Mouse (Mus musculus): ENCODE data around the gene Sumf1.
A peak's percentile ranks its signal among the peaks of the same experiment; 100 is the strongest.

The Sumf1 gene

GRCm38 (mm10) chr6:108148435-108148834 lies 36.9 kb downstream of the Sumf1 start:
- DNase-seq (ENCODE audit: low read depth, low spot score): no peak

- no peak for DNase-seq (ENCODE audit: low read depth, low spot score)
Measured at GRCm38 (mm10) chr6:108146637-108147036, 38.7 kb downstream of the Sumf1 start.

- DNase-seq (ENCODE audit: low read depth, low spot score): no peak
Measured at GRCm38 (mm10) chr6:108145941-108146588, 39.3 kb downstream of the Sumf1 start.

- no peak for DNase-seq (ENCODE audit: low read depth, low spot score)
Measured at GRCm38 (mm10) chr6:108145241-108145640, 40.1 kb downstream of the Sumf1 start.

GRCm38 (mm10) chr6:108142796-108143195 lies 42.6 kb downstream of the Sumf1 start:
- no peak for DNase-seq (ENCODE audit: low read depth, low spot score)

GRCm38 (mm10) chr6:108140722-108141490 lies 44.5 kb downstream of the Sumf1 start:
- DNase-seq (ENCODE audit: low read depth, low spot score): no peak

GRCm38 (mm10) chr6:108137031-108137430 lies 48.4 kb downstream of the Sumf1 start:
- no peak for DNase-seq (ENCODE audit: low read depth, low spot score)

GRCm38 (mm10) chr6:108136286-108136685 lies 49.1 kb downstream of the Sumf1 start:
- no peak for DNase-seq (ENCODE audit: low read depth, low spot score)

- no peak for DNase-seq (ENCODE audit: low read depth, low spot score)
Measured at GRCm38 (mm10) chr6:108132268-108132935, 53.0 kb downstream of the Sumf1 start.

GRCm38 (mm10) chr6:108130718-108131117 lies 54.7 kb downstream of the Sumf1 start:
- DNase-seq (ENCODE audit: low read depth, low spot score): no peak

- DNase-seq (ENCODE audit: low read depth, low spot score): peak; percentile 10
Measured at GRCm38 (mm10) chr6:108126631-108127030, 58.8 kb downstream of the Sumf1 start.

- DNase-seq (ENCODE audit: low read depth, low spot score): no peak
Measured at GRCm38 (mm10) chr6:108125474-108125873, 59.9 kb downstream of the Sumf1 start.

- DNase-seq (ENCODE audit: low read depth, low spot score): no peak
Measured at GRCm38 (mm10) chr6:108117881-108118280, 67.5 kb downstream of the Sumf1 start.

- DNase-seq (ENCODE audit: low read depth, low spot score): no peak
Measured at GRCm38 (mm10) chr6:108114971-108115370, 70.4 kb downstream of the Sumf1 start.

- DNase-seq (ENCODE audit: low read depth, low spot score): no peak
Measured at GRCm38 (mm10) chr6:108111693-108112092, 73.7 kb downstream of the Sumf1 start.

- no peak for DNase-seq (ENCODE audit: low read depth, low spot score)
Measured at GRCm38 (mm10) chr6:108110336-108110735, 75.0 kb downstream of the Sumf1 start.

GRCm38 (mm10) chr6:108107376-108107775 lies 78.0 kb downstream of the Sumf1 start:
- DNase-seq (ENCODE audit: low read depth, low spot score): no peak

GRCm38 (mm10) chr6:108101936-108102830 lies 83.2 kb downstream of the Sumf1 start:
- no peak for DNase-seq (ENCODE audit: low read depth, low spot score)

GRCm38 (mm10) chr6:108098846-108099217 lies 86.5 kb downstream of the Sumf1 start:
- DNase-seq (ENCODE audit: low read depth, low spot score): no peak

GRCm38 (mm10) chr6:108098171-108098845 lies 87.1 kb downstream of the Sumf1 start:
- peak; percentile 62 for DNase-seq (ENCODE audit: low read depth, low spot score)

GRCm38 (mm10) chr6:108095445-108095844 lies 89.9 kb downstream of the Sumf1 start:
- no peak for DNase-seq (ENCODE audit: low read depth, low spot score)

All from skeletal muscle tissue, adult 2 months (tissue).